Mouse (Mus musculus) intestine, embryonic 14.5 days (tissue): ENCODE results near the gene Bub1. TPM values are rescaled to one million over a fixed set of nuclear protein-coding genes. Genes with fewer than 3 reads are reported as not detected.
A peak's percentile ranks its signal among the peaks of the same experiment; 100 is the strongest.

Experiments used
- ATAC-seq: fragments of 200-750 bp; cut with Nextera tagmentation; replicated peaks from 2 replicates; pipeline ENCODE4 v1.8.0; 2017; ENCODE audit warnings: low read depth, moderate number of reproducible peaks, moderate TSS enrichment, moderate library complexity; ENCODE audit not compliant: low FRiP score, low TSS enrichment
- DNase-seq: peaks from one replicate; pipeline ENCODE4 v3.0.0-alpha.2; 2018; ENCODE audit warnings: low spot score
- H3K27ac ChIP-seq: fragments of 300-500 bp; sonication (generic); 2 replicates; pipeline ENCODE4 v1.5.1; 2014; ENCODE audit warnings: low read depth, mild to moderate bottlenecking, control low read depth
- H3K27me3 ChIP-seq: fragments of 300-500 bp; sonication (generic); replicated peaks from 2 replicates; pipeline ENCODE4 v1.6.1; 2014; ENCODE audit warnings: low read length, control low read depth; ENCODE audit not compliant: control insufficient read depth, insufficient read depth
- H3K36me3 ChIP-seq: fragments of 300-500 bp; sonication (generic); 2 replicates; pipeline ENCODE4 v1.6.1; 2014; ENCODE audit warnings: low read length, control low read depth; ENCODE audit not compliant: control insufficient read depth, insufficient read depth
- H3K4me1 ChIP-seq: fragments of 300-500 bp; sonication (generic); replicated peaks from 2 replicates; pipeline ENCODE4 v1.6.1; 2014; ENCODE audit warnings: low read length, control low read depth, mixed read lengths; ENCODE audit not compliant: control insufficient read depth, insufficient read depth
- H3K4me2 ChIP-seq: fragments of 300-500 bp; sonication (generic); 2 replicates; pipeline ENCODE4 v1.6.1; 2014; ENCODE audit warnings: low read length
- H3K4me3 ChIP-seq: fragments of 300-500 bp; sonication (generic); 2 replicates; pipeline ENCODE4 v1.5.1; 2014; ENCODE audit warnings: low read depth, low read length, control low read depth, mixed read lengths
- H3K9ac ChIP-seq: fragments of 300-500 bp; sonication (generic); 2 replicates; pipeline ENCODE4 v1.6.1; 2014; ENCODE audit warnings: mild to moderate bottlenecking, low read length
- H3K9me3 ChIP-seq: fragments of 300-500 bp; sonication (generic); 2 replicates; pipeline ENCODE4 v1.6.1; 2016; ENCODE audit warnings: low read length, control low read depth; ENCODE audit not compliant: control insufficient read depth
- WGBS: fragments of 180-500 bp; shearing (Covaris S2); extraction: QIAGEN DNeasy Blood & Tissue Kit; methylation state at CpG from one replicate; pipeline ENCODE4 v1.1.7; 2014; 5-methylcytosine and 5-hydroxymethylcytosine counted together
- polyA plus RNA-seq: library from polyadenylated mRNA; unstranded; fragments of >200 nt; fragmentation: Nextera tagmentation; extraction: Ambion mirVana; gene quantifications from 2 replicates; pipeline ENCODE4 v1.2.1, GENCODE M21; 2014

The Bub1 gene
- polyA plus RNA-seq, 1 experiment from 2014 or later: 20.2 TPM

DNA sequence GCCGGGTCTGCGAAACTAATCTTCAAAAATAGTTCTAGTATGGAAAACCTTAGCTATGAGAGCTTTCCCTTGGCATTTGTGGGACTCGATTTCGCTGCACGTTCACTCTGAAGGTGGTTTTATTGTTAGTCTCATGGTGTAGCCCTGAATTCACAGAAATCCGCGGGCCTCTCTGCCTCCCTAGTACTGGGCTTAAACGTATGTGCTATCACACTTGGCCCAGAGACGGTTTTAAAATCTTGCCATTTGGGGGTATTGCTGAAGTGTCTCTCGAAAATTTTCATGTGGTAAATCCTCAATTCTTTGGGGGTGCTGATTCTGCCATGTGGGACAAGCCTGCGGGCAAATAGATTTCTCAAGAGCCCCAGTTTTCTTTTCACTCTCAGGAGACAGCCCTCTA is 42.5 kb downstream of the Bub1 start:
- peak overlapping the region; percentile 76 for H3K4me2 ChIP-seq
- peak overlapping the region; percentile 53 for H3K9ac ChIP-seq
- peak overlapping the region; percentile 69 for H3K27ac ChIP-seq
- no peaks in the 10 kb centered on the region for H3K27me3 ChIP-seq
- 5% methylated on average over 11 of the region's 11 CpGs for WGBS
- ATAC-seq (no peak), DNase-seq (no peak)
- H3K36me3 ChIP-seq: no peaks in the 10 kb centered on the region
- peaks cover 22% of the 10 kb centered on the region for H3K4me1 ChIP-seq
- H3K4me3 ChIP-seq: peak overlapping the region; percentile 64
- no peaks in the 10 kb centered on the region for H3K9me3 ChIP-seq

DNA sequence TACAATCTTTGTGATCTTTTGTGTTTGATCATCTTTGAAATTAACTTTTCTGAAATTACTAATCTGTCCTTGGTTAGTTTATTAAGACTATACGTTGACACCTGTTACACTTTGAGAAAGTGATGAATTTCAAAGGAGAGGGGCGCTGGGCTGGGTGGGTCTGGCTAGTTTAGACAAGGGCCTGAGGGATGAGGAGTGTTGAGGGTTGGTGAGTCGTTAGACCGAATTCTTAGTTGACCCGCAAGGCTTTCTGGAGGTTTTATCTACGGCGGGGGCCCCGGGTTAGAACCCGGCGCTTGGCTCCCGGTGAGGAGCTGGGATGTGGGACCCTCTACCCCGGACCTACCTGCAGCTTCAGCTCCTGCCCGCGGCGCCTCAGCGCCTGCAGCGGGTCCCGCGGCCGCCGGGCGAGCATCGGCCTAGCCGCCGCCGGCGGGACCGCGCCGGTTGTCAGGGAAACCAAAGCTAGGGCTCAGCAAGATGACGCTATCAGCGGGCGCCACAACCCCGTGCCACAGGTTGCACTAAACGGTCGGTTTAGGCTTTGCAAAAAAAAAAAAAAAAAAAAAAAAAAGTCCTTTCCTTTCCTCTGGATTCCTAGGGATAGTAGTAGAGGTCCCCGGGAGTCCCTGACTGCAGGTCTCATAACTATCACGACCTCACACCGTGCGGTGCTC is 43.1 kb downstream of the Bub1 start, which contains the start of gene Nphp1:
TSS of gene Nphp1 (minus strand) at position 458 of the 677 bp plus-strand sequence.
- Histone ChIP-seq H3K4me3 (peak within 1 kb of the TSS; percentile 64), H3K27ac (peak within 1 kb of the TSS; percentile 69), H3K4me2 (peak within 1 kb of the TSS; percentile 76), H3K4me1 (peaks cover 22% of the 10 kb centered on the region), H3K36me3 (no peaks in the 10 kb centered on the region), H3K9me3 (no peaks in the 10 kb centered on the region), H3K9ac (peak within 1 kb of the TSS; percentile 53), H3K27me3 (no peaks in the 10 kb centered on the region)
- ATAC-seq (peak; percentile 83), DNase-seq (peak; percentile 92)
- under 1% methylated on average over 40 of the region's 40 CpGs for WGBS

DNA sequence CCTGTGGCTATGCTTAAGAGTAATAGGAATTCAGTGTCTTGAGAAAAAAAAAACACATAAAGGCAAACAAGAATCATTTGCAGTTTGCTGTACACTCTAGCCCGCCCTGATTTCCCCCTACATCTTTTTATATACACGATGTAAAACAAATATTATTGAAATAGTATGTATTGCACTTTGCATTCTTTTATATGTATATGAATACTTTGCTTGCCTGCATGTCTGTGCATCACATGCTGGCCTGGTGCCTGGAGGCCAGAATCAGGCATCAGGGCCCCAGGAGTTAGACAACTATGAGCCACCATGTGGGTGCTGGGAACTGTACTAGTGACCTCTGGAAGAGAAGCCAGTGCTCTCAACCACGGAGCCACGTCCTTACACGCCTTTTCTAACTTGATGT is 44.4 kb downstream of the Bub1 start:
- peaks cover 22% of the 10 kb centered on the region for H3K4me1 ChIP-seq
- H3K4me2 ChIP-seq: no peak overlapping the region
- no peak overlapping the region for H3K9ac ChIP-seq
- no peaks in the 10 kb centered on the region for H3K27me3 ChIP-seq
- 89% methylated on average over 5 of the region's 5 CpGs for WGBS
- DNase-seq (no peak), ATAC-seq (no peak)
- H3K27ac ChIP-seq: no peak overlapping the region
- H3K9me3 ChIP-seq: no peaks in the 10 kb centered on the region
- H3K36me3 ChIP-seq: no peaks in the 10 kb centered on the region
- no peak overlapping the region for H3K4me3 ChIP-seq

DNA sequence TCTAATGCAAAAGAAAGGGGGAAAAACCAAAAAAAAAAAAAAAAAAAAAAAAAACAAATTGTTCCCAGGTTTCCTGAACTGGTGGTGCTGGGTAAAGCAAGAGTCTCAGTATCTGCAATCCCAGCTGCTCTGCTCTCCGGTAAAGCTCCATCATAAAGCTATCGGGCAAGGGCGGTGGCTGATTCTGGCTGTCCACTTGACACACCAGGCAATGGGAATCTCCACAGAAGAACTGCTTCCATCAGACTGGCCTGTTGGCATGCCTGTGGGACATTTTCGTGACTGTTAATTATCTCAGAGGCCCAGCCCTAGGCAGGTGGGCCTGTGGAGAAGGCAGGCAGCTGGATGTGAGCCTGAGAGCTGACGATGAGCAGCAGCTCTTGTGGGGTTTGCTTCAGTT is 53.2 kb downstream of the Bub1 start:
- Histone ChIP-seq H3K4me3 (no peak overlapping the region), H3K27me3 (no peaks in the 10 kb centered on the region), H3K4me1 (no peaks in the 10 kb centered on the region), H3K4me2 (no peak overlapping the region), H3K9ac (no peak overlapping the region), H3K36me3 (peaks cover 16% of the 10 kb centered on the region), H3K9me3 (no peaks in the 10 kb centered on the region), H3K27ac (no peak overlapping the region)
- DNase-seq (no peak), ATAC-seq (no peak)
- WGBS: 87% methylated on average over 5 of the region's 5 CpGs

DNA sequence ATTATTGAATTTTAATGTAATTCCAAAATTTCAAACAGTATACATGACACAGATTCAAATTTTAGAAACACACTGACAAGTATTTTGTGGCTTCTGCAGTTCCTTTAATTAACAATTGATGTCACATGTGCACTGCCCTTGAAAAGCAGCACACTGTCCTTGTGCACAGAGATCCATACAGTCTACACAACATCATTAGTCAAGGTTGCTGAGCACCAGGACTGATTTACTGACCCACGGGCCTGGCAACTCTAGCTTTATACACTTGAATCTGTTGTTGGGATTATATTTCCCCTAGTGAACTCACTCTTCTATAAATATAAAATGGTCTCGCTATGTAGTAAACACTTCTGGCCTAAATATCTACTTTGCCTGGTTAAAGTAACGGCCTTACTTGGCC is 56.7 kb downstream of the Bub1 start:
- ATAC-seq (no peak), DNase-seq (no peak)
- Histone ChIP-seq H3K27ac (no peak overlapping the region), H3K9me3 (no peaks in the 10 kb centered on the region), H3K4me3 (no peak overlapping the region), H3K36me3 (peaks cover 28% of the 10 kb centered on the region), H3K4me1 (no peaks in the 10 kb centered on the region), H3K9ac (no peak overlapping the region), H3K27me3 (no peaks in the 10 kb centered on the region), H3K4me2 (no peak overlapping the region)
- WGBS: 81% methylated on average over 3 of the region's 3 CpGs

DNA sequence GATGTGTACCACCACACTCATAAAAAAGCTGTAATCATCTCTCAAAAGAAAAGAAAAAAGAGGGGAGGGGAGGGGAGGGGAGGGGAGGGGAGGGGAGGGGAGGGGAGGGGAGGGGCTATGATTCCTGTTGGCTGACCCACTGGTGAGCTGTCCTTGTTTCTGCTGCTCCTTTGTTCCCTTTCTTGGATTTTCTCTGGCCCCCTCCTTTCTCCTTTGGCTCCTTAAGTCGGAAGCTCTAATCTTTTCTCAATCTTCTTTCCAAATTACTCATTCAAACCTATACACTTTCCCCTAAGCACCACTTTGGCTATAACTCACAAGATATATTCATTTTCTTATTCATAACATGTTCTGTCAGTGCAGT is 57.1 kb downstream of the Bub1 start:
- H3K4me1 ChIP-seq: no peaks in the 10 kb centered on the region
- no peak for DNase-seq
- H3K27me3 ChIP-seq: no peaks in the 10 kb centered on the region
- H3K4me3 ChIP-seq: no peak overlapping the region
- H3K27ac ChIP-seq: no peak overlapping the region
- ATAC-seq: no peak
- H3K9ac ChIP-seq: no peak overlapping the region
- 40% methylated on average over 1 of the region's 1 CpGs for WGBS
- no peak overlapping the region for H3K4me2 ChIP-seq
- H3K9me3 ChIP-seq: no peaks in the 10 kb centered on the region
- H3K36me3 ChIP-seq: peaks cover 30% of the 10 kb centered on the region

DNA sequence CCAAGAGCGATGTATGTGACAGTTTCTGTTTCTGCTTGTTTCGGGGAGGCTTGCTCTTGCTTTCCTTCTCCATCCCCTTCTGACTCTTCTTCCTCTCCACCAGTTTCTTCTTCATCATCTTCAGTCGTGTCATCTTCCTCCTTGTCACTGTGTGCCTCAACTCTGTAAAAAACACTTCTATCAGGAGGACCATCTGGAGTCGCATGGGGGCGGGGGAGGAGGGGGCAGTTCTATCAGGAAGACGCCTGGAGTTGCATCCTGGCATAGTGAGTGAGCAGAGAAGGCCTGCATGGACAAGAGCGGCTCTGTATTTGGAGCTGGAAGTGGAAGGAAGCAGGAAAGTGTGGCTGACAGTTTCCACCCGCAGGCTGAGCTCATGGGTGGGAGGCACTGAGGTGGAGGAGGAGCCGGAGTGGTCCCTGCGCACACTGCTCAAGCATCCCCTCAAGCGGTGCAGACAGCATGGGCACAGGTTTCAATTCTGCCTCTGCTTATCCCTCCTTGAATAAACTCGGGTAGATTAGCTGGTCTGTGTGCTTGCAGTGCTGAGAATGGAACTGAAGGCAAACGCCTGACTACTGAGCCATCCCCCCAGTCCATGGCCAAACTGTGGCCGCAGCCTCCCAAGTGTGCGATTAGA is 57.6 kb downstream of the Bub1 start:
- no peak overlapping the region for H3K4me3 ChIP-seq
- WGBS: 66% methylated on average over 15 of the region's 15 CpGs
- H3K27me3 ChIP-seq: no peaks in the 10 kb centered on the region
- H3K9me3 ChIP-seq: no peaks in the 10 kb centered on the region
- H3K9ac ChIP-seq: no peak overlapping the region
- no peak overlapping the region for H3K27ac ChIP-seq
- no peaks in the 10 kb centered on the region for H3K4me1 ChIP-seq
- H3K36me3 ChIP-seq: peaks cover 30% of the 10 kb centered on the region
- no peak overlapping the region for H3K4me2 ChIP-seq
- no peak for ATAC-seq
- no peak for DNase-seq

DNA sequence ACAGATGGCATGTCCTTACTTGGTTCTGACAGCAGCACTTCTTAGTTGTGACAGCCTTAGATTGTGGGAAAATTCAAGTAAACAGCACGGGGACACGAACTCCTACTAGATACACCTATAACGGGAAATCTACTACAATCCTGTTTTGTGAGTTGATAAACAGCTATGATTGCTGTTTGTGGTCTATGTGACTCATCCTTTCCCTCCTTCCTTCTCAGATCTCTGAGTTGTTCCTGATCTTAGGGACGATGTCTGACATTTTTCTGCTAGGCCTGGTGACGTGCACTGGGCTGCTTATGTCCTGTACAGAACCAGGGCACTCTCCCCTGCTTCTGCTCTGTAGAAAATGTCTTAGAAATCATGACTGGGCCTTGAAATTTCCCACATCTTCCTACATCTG is 70.1 kb downstream of the Bub1 start:
- ATAC-seq (no peak), DNase-seq (no peak)
- Histone ChIP-seq H3K36me3 (peaks cover 24% of the 10 kb centered on the region), H3K4me2 (no peak overlapping the region), H3K4me3 (no peak overlapping the region), H3K4me1 (no peaks in the 10 kb centered on the region), H3K9me3 (no peaks in the 10 kb centered on the region), H3K27me3 (no peaks in the 10 kb centered on the region), H3K27ac (no peak overlapping the region), H3K9ac (no peak overlapping the region)
- 89% methylated on average over 5 of the region's 5 CpGs for WGBS
